Mouse (Mus musculus) granulocyte monocyte progenitor cell, adult 5-6 weeks (primary cell): ENCODE results near the gene Setd6. TPM values are rescaled to one million over a fixed set of nuclear protein-coding genes. Genes with fewer than 3 reads are reported as not detected.

Source experiments
- ATAC-seq: replicated peaks from 2 replicates; pipeline ENCODE4 v1.8.0; 2016; ENCODE audit warnings: mild to moderate bottlenecking, moderate TSS enrichment, inconsistent platforms; ENCODE audit not compliant: poor library complexity, severe bottlenecking
- total RNA-seq, 2 experiments: library from RNA; stranded (forward) in 1 of 2; stranded (reverse) in 1 of 2; fragments of 200-712, 200-1000 nt in 1 of 2; fragments of >200 nt in 1 of 2; fragmentation: Nextera tagmentation in 1 of 2; gene quantifications; 2 replicates each; pipeline ENCODE4 v1.2.3; 2014 to 2017

Setd6 gene
- total RNA-seq, 2 experiments from 2014 or later = 16.8 to 42.0 TPM

DNA sequence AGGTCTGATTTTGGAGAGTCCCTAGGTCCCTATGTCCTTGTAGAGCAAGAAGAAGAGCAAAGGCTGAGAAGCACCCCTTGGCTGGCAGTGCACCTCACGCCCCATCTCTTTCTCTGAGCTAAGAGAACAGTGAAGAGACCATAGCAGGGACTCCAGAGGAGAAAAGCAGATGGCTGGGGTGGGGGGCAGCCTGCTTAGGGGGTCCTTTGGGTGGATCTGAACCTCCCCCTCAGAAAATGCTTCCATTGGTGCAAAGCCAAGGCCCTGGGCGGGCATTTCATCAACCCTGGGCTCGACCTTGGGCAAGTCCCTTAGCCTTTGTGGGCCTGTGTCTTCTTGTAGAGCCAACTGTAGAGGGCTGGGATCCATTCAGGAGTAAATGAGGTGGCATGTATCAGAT is 11.1 kb upstream of the Setd6 start:
- no peak for ATAC-seq

DNA sequence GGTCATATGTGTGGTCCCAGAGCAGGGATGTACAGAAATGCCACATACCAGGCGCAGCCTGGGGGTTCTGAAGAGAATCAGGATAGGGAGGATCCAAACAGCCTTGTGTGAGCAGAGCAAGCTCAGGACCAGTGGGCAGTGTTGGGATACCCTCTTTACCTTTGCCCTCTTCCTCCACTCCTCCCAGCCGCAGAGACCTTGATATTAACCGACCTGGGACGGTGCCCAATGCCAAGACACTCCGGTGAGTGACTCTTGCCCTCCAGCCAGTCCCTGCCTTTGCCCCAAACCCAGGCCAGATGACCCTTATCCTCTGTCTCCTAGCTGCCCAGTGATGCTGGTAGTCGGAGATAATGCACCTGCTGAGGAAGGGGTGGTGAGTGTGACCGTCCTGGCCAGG is 6.1 kb upstream of the Setd6 start:
- ATAC-seq = no peak

DNA sequence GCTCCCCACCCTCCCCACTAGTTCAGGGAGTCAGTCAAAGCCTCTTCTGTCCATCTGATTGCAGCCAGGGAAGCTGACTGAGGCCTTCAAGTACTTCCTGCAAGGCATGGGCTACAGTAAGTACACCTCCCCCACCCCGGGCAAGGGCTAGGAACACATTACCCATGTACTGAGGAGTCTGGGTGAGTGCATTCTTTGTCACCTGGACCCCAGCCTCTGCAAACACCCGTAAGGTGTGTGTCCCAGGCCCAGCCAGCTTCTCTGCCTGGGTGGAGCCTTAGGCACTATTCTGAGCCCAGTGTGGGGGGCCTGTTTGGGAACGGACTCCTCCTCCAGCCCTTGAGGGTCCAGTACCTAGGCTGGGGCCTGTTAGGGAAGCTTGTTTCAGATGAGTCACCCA is 4.7 kb upstream of the Setd6 start:
- no peak for ATAC-seq

DNA sequence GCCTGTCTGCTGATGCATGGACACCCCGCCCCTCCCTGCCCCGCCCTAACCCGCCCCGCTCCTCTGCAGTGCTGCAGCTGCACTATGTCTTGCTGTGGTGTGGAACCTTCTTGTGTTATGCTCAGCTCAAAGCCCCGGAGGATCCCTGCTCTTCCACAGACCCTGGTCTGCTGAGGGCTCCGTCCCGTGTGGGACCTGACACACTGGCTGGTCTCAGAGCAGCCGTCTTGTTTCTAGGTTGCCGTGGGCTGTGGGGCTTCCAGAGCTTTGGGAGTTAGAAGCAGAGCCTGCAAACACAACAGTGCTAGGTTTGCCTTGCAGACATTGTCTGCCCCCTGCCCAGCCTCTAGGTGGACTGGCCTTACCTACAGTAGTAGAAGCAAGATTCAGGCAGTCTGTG is 3.3 kb upstream of the Setd6 start:
- ATAC-seq = no peak

DNA sequence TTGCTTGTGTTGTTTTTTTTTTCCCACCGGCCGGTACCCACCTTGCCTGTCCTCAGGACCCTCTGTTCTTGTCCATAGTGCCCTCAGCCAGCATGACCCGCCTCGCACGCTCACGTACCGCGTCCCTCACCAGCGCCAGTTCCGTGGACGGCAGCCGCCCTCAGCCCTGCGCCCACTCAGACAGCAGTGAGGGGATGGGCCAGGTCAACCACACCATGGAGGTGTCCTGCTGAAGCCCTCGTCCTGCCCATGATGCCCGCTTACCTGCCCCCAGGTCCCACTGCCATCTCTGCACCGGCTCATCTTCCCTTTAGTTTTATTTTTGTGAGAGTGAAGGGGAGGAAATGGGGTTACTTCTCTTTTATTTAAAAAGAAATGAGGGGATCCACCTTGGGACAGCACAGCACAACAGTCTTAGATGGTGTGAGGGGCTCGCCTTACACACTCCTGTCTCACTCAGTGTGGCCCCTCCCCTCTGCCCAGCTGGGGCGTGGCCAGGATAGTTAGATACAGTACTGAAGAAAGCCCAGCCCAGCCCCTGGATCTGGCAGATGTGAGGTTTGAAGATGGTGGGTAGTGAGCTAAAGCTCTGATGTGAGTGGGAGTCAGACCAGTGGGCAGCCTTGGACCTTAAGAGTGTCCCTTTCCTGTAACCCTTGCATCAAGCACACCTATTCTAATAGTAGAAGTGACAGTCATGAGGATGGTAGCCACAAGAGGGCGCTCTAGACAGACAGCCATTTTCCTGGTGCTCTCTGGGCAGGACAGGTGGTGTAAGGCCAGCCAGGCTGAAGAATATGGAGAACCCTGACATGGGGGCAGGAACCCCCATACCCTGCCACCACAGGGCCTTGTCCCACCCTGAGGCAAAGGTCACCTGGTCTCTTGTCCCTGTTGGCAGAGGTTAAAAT is 2.3 kb upstream of the Setd6 start:
- ATAC-seq = peak; percentile 60

DNA sequence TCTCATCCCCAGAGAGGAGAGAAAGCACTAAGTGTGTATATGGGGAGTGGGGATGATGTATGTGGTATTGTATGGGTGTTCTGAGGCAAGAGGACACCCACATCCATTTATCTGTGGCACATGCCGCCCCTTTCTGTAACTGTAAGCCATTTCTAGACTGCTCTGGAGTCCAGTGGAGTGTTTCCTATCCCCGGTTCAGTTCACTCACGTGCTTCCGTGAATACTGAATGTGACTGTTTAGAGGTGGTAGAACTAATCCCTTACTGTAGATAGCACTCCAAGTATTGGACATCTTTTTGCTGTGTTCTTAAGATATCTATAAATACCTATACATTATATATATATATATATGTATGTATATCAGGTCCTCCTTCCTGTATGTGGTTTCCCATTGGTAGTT is 1.3 kb upstream of the Setd6 start:
- ATAC-seq = no peak

DNA sequence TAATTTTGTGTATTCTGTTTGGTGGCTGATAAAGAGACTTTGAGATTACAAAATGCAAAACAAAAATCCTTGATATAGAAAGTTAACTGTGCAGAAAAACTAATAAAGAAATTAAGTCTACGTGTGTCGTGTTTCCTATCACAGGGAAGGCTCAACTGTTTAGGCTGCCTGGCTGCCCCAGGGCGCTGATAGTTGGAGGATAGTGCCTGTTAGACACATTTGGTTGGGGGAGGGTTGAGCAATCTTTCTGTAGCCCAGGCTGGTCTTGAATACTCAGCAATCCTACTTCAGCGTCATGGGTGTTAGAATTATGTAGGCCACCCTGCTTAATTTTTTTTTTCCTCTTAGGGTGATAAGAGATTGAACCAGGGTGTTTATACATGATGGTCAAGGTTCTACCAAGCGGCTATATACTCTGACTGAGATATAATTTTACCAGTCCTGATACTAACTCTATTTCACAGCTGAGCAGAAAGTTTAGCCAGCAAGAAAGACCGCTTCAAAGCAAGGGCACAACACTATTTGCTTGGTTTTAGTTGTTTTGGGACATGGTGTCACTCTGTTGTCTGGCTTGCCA is 756 bp upstream of the Setd6 start:
- ATAC-seq = no peak

DNA sequence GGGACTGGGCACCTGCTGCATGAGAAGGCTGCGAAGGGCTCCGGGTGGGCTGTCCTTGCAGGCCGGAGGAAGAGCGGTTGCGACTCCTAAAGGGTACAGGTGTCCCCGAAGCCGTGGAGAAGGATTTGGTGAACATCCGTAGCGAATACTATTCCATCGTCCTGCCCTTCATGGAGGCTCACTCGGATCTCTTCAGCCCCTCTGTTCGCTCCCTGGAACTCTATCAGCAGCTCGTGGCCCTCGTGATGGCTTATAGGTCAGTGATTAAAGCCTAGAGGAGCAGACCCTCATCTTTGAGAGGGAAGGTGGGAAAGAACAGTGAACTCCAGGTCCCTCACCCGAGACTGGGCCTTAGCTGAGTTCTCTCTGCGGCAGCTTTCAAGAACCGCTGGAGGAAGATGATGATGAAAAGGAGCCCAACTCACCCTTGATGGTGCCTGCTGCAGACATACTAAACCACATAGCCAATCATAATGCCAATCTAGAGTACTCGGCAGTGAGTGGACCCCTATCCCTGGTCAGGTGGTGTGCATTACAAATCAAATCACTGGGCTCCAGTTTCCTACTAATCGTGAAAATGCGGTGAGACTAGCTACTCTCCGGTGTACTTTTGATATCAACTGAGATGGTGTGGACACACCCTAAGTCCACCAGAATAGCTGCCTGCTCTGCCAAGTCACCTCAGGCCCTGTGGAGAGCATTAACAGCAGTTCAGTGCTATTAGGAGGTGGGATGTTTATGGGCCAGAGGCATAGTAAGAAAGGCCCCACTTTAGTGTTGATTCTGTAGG is 1.1 kb downstream of the Setd6 start:
- ATAC-seq = no peak

DNA sequence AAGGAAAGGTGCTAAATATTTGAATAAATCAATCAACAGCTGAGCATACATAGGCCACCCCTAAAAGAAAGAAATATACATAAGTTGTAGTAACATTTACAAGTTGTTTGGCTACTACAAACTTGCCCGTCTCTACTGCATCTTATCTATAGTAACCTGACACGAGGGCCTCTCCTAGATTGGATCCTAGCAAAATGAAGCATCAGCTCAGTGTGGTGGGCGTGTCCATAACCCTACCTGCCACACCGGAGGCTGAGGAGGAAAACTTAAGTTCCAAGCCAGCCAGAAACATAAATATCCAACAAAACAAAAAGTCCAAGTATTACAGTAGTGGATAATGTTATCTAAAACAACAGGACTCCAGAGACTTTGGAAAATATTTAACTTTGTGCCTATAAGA is 11.9 kb downstream of the Setd6 start:
- no peak for ATAC-seq

DNA sequence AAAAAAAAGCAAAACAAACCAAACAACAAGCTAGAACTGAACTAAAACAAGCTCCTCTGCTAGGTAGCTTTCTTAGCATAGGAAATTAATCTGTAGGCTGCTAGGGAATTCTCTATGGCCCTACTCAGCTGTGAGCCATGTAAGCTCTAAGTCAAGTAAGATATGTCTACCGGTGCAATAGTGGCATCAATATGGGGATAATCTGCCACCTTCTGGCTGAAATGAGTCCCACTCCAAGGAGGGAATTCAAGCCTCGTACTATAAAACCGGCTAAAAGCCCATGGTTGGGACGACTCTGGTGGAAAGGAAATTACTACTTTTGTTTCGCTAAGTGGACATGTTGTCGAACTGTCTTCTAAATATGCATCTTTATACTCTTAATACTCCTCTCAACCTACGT is 22.9 kb downstream of the Setd6 start:
- ATAC-seq = no peak

DNA sequence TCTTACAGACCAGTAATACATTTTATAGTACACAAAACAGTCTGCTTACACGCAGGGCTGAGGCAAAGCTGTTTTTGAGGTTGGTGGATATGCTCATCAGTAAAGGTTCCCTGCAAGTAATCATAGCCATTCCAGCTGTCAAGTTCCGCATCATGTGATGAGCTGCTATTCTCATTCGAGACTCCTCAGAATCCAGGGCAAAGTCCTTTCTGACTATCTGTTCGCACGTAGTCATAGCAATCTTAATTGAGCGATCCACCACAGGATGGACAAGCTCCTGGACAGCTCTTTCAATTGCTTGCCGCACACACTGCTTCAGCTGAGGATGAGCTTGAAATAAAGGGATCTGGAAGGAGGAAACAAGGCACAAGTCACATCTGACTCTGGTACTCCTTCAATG is 26.1 kb downstream of the Setd6 start:
- ATAC-seq = no peak

DNA sequence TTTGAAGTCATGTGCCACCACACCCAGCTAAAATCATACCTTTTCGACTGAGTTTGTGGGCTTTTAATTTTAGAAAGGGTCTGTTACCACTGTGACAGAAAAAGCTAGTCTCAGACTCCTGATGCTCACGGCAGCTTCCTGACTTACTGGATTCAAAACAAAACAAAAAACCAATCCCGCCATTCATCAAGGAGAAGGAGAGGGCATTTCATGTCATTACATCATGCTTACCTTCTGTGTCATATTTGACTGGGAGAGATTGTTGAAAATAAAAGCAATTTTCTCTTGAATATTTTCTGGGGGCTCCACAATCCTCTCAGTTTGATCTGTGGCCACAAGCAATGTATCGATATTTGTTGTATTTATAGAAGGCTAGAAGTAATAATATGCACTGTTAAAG is 32.3 kb downstream of the Setd6 start:
- no peak for ATAC-seq

DNA sequence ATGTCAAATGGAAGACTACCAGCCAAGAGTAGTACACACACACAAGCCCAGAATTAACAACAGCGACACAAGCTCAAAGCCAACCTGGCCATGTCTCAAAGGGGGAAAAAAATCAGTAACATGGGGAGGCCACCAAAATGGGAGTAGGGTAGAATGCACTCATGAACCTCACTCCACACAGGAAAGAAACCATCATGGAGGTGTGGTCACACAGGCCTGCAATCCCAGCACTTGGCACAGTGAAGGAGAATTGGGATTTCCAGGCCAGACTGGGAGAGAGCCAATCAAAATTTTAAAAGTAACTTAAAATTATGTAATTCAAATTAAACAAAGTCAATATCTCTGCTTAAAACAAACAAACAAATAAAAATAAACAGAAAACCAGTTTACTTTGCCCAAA is 36.2 kb downstream of the Setd6 start:
- ATAC-seq = no peak

DNA sequence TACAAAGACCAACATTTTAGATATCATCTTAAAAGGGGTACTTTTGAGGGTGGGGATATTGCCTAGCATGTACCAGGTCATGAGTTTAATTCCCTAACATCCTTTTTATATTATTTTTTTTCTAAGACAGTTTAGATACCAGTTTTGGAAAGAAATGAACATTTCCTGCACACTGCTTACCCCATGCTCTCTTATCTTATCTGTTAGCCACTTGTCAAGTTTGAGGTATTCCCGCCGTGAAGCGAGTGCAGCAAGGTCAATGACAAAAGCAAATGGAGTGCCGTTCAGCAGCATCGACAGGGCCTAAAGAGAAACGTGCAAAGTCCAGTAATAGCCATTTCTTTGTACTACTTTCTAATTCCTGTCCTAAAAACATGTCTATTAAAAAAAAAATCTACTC is 44.6 kb downstream of the Setd6 start:
- no peak for ATAC-seq

DNA sequence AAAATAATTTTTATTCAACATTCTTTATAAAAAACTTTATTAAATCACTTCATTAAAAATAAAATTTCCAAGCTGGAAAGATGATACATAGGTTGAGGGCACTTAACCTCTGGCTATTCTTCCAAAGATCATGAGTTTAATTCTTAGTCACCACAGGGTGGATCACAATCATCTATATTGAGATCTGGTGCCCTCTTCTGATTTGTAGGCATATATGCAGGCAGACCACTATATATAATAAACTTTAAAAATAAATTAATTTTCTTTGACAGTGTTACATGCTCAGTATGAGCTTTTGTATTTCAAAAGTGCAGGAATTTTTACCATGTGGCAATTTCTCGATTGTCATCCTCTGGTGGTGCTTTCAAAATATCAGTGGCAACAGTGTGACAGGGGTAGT is 48.5 kb downstream of the Setd6 start:
- ATAC-seq = no peak

Other genes starting within 250 kb of the Setd6 start
- gene Csnk2a2, start 225.8 kb upstream of the Setd6 start, total RNA-seq (2014; fragmentation: Nextera tagmentation) = 78.4 and 99.4 TPM in 2 replicates
- 22.6 and 43.6 TPM in 2 replicates for gene Csnk2a2, start 225.8 kb upstream of the Setd6 start, total RNA-seq (2017)
- gene Ccdc113, start 181.8 kb upstream of the Setd6 start, total RNA-seq (2014; fragmentation: Nextera tagmentation) = not detected in 2 replicates
- gene Ccdc113, start 181.8 kb upstream of the Setd6 start, total RNA-seq (2017) = not detected in 2 replicates
- gene Prss54, start 139.5 kb upstream of the Setd6 start, total RNA-seq (2014; fragmentation: Nextera tagmentation) = not detected in 2 replicates
- gene Prss54, start 139.5 kb upstream of the Setd6 start, total RNA-seq (2017) = not detected in 2 replicates
- 11.6 and 12.4 TPM in 2 replicates for gene Gins3, start 82.4 kb upstream of the Setd6 start, total RNA-seq (2014; fragmentation: Nextera tagmentation)
- 25.2 and 25.5 TPM in 2 replicates for gene Gins3, start 82.4 kb upstream of the Setd6 start, total RNA-seq (2017)
- gene Ndrg4, start 38.9 kb upstream of the Setd6 start, total RNA-seq (2014; fragmentation: Nextera tagmentation) = not detected in 2 replicates
- not detected in 2 replicates for gene Ndrg4, start 38.9 kb upstream of the Setd6 start, total RNA-seq (2017)
- gene Cnot1, start 91.6 kb downstream of the Setd6 start, total RNA-seq (2014; fragmentation: Nextera tagmentation) = 283 and 320 TPM in 2 replicates
- 99.3 and 113 TPM in 2 replicates for gene Cnot1, start 91.6 kb downstream of the Setd6 start, total RNA-seq (2017)
- gene Sap18b, start 109.5 kb downstream of the Setd6 start, total RNA-seq (2014; fragmentation: Nextera tagmentation) = 28.5 and 140 TPM in 2 replicates
- gene Sap18b, start 109.5 kb downstream of the Setd6 start, total RNA-seq (2017) = 184 and 222 TPM in 2 replicates
- 8.2 and 21.8 TPM in 2 replicates for gene Slc38a7, start 137.7 kb downstream of the Setd6 start, total RNA-seq (2014; fragmentation: Nextera tagmentation)
- 7.0 and 8.4 TPM in 2 replicates for gene Slc38a7, start 137.7 kb downstream of the Setd6 start, total RNA-seq (2017)
- gene Got2, start 172.7 kb downstream of the Setd6 start, total RNA-seq (2014; fragmentation: Nextera tagmentation) = 222 and 244 TPM in 2 replicates
- 110 and 114 TPM in 2 replicates for gene Got2, start 172.7 kb downstream of the Setd6 start, total RNA-seq (2017)